Mouse (Mus musculus) urinary bladder, postnatal 10 days (tissue): Measurements from ENCODE around the gene Scn8a.

Experiments used
- DNase-seq: peaks from one replicate; pipeline ENCODE4 v3.0.0; 2022; ENCODE audit warnings: low spot score

Gene Scn8a

DNA sequence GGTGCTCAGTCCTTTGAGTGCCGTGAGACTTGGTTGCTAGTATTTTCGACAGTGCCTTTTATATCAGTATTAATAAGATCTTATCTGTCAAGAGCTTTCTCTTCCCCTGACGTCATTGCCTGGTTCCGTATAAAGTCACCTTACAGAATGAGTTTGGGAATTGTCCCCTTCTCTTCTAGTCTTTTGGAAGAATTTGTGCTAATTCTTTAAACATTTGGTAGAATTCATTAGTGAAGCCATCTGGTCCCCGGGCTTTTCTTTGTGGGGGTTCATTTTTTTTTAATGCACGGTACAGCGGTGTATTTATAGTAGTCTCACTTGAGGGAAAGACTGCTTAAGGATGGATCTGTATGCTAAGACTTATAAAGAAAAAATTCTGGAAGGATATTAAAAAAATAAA, 84.3 kb downstream of the Scn8a start:
- DNase-seq = no peak

DNA sequence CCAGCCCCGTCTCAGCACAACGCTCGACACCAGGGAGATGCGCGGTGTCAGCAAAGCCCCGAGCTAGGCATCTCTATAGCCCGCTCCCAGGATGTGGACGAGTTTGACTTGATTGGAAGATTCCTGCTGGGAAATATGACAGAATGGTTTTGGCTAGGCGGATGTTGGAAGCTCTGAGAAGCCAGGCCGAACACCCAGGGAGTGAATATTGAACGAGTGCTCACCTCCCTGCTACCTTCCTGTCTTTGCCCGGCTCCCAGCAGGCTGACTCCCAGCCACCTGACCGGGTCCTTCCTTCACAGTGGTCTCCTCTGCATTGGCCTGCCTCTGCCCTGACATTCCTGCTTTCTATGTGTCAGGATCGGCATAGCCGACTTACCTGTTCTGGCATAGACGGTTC, 85.1 kb downstream of the Scn8a start:
- DNase-seq = no peak

DNA sequence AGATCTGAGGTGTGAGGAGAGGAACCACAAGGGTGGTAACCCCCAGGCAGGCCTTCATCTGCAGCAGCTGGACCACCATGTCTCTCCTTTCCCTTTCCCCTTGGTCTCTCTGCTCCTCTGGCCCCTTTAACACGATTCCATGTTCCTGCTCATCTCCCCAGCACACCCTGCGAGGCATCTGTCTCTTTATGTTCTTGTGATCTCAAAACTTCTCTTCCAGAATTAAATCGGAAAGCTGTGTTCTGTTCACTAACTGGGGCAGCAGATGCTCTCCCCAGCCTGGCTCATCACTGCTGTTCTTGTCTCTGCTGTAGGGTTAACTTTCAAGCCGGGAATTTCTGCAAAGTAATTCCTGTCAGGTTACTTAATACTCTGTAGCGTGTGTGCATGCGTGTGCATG, 91.3 kb downstream of the Scn8a start:
- DNase-seq = no peak

DNA sequence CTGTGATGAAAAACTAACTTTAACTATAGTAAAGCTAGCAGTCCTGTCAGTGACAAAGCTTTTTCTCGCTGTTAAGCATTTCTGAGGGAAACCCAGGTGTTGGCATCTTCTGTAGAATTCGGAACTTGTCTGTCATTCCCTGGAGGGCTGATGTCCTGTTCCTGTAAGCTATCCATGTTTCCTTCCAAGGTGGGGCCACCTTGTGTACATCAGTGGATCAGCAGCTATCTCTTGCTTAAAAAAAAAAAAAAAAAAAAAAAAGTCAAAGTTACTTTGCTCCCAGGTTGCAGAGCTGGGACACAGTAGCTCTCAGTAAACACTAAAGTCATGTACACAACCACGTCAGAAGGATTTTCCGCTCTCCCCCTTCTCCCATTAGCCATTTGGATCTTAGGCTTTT, 91.9 kb downstream of the Scn8a start:
- no peak for DNase-seq

DNA sequence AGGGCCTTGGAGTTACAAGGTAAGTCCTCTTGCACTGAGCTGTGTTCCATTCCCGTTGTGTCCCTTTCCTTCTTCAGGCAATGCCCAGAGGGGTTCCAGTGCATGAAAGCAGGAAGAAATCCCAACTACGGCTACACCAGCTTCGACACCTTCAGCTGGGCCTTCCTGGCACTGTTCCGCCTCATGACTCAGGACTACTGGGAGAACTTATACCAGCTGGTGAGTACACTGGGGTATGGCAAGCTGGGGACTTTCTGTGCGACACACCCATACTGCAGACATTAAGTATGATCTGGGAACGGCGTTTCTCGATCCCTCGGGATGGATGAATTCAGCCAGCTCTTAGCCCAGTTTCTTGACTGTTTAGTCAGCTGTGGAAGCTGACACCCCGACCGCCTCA, 101.8 kb downstream of the Scn8a start:
- DNase-seq = no peak

DNA sequence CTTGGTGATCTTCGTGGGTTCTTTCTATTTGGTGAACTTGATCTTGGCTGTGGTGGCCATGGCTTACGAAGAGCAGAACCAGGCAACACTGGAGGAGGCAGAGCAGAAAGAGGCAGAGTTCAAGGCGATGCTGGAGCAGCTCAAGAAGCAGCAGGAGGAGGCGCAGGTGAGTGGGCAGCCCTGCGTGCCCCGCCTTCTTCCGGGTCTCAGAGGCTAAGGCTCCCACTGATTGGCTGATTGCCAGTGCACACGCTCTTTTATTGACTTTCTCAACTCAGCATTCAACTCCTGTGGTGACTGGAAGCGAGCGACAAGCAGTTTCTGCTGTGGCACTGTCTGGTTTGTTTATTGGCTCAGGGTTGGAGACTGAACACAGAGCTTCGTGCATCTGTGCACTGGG, 103.1 kb downstream of the Scn8a start:
- DNase-seq = no peak

DNA sequence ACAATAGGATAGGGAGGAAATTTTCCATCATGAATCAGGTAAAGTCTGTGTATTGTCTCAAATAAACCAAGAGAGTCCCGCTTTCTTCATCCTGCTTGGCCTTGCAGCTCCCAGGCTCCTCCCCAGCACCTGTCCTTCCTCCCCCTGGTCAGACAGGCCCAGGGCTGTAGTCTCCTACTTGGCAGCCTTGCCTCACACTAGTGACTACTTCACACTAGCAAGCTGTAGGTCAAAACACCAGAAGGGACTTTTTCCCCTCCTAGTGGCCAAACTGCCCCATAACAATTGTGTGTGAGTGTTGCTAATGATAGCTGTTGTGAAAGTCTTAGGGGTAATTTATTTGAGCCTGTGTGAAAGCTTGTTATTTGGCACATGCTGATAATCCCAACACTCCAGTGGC, 105.0 kb downstream of the Scn8a start:
- DNase-seq = no peak

DNA sequence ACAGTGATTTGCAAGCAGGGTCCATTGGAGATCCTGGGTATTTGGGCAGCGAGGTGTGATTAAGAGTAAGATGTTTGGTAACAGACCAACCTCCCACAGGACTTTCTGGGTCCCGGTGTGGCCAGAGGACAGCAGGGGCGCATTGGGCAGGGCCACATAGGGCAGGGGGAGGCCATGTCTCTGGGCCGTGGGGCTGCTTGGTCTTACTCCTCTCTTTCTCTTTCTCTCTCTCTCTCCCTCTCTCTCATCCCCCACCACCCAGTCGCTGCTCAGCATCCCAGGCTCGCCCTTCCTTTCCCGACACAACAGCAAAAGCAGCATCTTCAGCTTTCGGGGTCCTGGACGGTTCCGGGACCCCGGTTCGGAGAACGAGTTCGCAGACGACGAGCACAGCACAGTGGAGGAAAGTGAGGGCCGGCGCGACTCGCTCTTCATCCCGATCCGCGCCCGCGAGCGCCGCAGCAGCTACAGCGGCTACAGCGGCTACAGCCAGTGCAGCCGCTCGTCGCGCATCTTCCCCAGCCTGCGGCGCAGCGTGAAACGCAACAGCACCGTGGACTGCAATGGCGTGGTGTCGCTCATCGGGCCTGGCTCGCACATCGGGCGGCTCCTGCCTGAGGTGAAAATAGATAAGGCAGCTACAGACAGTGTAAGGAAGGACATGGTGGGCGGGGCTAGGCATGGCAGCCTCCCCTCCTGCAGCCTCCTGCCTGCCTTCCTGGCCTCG, 113.9 kb downstream of the Scn8a start:
- DNase-seq = no peak

DNA sequence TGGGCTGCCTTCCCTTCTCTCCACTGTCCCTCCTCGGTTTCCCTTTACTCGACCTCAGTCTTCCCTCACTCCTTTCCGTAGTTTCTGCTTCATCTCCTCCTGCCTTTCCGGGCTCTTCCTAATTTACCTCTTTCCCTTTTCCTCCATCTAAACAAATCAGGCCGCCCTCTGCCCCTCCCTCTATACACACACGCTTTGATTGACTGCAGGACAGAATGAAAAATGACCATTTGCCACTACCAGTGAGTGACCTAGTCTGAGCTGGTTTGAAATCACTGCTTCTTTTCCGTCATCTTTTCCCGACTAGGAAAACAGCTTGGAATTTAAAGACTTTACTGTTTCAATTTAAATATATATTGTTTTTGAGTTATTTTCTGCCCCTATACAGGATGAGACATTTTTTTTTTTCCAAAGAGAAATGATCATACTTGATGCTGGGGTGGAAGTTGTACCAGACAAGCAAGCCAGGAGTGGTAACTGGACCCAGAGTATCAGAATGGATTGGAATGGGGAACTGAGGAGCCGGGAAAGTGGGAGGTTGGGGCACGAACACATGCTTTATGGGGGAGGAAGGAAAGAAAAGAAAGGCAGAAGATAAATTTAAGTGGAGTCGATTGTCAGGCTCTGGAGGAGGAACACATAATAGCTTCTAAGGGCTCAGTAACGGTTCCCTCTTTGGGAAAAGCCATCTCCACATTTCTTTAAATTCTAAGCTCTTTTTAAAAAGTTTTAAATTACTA, 114.7 kb downstream of the Scn8a start:
- DNase-seq = no peak

DNA sequence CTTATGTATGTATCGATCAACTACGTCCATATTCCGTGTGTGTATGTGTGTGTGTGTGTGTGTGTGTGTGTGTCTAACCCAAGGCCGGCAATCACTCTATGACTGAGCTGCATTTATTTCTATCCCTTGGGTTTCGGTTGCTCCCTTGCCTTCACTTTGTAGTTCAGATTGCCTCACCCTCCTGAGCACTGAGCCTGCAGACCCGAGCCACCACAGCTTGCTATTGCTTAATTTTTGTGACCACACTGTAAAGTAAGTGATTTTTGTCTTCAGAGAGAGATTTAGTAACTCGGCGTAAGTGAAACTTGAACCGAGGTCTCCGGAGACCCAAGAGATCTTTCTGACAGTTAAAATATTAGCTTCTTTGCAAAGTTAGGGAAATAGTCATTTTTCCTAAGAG, 116.8 kb downstream of the Scn8a start:
- no peak for DNase-seq

DNA sequence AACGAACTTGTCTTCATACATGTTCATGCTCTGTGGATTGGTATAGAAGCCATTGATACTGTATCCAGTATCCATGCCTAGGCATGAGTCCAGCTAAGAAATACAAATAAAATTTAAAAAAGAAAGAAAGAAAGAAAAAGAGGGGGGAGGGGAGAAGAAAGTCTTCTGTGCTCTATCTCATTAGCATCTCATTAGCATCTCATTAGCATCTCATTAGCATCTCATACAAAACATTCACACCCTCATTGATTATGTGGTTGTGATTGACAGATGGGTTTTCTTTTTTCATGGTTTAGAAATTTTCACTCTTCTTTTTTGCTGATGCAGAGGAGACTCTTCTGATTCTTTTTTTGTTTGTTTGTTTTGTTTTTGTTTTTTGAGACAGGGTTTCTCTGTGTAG, 117.4 kb downstream of the Scn8a start:
- DNase-seq = no peak

DNA sequence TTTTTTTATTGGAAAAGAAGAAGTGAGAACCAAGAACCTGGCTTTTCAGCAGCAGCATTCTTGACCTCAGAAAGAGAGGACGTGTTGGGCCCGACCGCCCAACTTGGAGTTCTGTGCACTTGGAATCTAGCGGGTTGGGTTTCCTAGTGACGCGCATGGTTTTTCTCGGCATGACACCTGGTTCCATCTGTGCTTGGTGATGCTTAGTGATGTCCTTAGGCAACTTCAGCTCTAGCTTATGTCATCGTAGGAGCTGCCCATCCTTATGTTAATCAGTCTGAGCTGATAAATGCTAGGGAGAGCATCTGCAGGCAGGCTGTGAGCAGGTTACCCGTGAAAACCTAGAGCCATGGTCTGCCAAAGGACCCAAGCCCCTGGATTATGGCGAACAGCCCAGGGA, 120.6 kb downstream of the Scn8a start:
- no peak for DNase-seq

DNA sequence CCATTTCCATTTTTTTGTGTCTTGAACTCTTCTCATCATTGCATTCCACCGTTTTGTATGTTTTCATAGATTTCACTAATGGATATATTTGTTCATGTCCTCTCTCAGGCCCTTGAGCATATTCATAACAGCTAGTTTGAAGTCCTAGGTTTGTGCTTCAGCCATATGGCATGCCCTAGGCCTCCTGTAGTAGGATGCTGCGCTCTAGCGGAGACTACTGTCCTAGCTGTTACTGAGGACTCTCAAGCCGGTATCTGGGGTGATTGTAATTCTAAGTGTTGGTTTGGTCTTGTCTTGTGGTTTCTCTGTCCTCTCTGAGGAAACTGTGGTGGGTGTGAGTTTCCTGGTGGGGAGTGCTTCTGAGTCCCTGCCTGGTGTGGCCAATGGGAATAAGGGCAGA, 127.4 kb downstream of the Scn8a start:
- no peak for DNase-seq

DNA sequence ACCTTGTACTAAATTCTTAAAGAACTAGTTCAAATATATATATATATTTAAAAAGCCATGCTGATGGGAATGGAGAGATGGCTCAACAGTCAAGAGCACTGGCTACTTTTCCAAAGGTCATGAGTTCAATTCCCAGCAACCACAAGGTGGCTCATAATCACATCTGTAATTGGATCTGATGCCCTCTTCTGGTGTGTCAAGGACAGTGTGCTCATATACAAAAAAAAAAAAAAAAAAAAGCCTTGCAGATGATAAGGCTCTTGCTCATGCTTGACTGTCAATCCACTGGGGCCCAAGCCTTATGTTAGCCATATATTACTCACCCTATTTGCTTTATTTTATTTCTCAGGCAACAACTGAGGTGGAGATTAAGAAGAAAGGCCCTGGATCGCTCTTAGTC, 132.0 kb downstream of the Scn8a start:
- no peak for DNase-seq

DNA sequence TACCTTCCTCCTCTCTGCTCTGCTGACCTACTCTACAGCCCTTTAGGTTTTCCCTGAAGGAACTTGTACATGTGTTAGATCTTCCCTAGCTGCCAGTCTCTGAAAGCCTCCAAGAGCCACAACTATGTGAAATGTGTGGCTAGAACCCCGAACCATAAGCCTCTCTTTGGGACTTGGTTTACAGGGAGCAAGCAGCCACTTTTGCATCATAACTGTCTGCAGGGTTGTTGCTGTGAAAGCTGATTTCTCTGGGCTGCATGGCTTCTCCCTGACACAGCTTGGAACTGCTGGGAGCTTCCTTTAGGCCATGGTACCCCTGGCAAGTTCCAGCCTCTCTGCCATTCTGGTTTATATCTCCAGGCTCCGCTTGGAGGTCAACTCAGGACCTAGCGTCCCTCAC, 132.8 kb downstream of the Scn8a start:
- no peak for DNase-seq

DNA sequence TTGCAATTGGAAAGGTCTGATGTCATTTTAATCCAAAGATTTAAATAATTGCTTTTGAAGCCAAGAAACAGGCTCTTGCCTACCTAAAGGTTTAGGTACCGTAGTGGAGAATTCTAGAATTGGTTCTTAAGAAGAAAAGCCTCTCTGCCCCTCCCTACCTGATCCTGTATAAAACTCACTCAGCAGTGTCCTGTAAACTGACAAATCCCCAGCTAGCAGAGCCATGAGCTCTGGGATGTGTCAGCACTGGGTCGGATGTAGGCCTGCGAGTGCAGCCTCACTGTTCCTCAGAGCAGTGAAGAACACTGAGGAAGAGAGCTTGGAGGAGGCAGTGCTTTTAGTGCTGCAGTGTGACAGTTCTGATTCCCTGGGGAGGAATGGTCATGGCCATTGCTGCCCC, 134.9 kb downstream of the Scn8a start:
- no peak for DNase-seq

DNA sequence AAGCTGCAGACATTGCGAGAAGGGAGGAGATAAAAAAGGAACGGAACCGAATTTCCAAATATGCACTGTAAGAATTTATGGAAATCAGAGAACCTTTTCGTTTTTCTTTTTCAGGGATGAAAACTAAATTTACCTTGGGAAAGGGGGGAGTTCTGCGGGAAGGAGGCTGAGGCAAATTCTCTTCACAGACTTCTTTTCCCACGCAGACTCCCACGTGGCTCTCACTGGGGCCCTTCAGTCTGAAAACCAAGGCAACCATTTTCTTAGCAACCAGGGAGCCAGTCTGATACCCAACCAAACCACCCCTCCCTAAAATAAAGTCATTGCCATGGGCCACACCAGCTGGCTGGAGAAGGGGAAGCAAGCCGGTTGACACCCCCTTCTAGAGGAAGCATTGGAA, 136.1 kb downstream of the Scn8a start:
- no peak for DNase-seq

DNA sequence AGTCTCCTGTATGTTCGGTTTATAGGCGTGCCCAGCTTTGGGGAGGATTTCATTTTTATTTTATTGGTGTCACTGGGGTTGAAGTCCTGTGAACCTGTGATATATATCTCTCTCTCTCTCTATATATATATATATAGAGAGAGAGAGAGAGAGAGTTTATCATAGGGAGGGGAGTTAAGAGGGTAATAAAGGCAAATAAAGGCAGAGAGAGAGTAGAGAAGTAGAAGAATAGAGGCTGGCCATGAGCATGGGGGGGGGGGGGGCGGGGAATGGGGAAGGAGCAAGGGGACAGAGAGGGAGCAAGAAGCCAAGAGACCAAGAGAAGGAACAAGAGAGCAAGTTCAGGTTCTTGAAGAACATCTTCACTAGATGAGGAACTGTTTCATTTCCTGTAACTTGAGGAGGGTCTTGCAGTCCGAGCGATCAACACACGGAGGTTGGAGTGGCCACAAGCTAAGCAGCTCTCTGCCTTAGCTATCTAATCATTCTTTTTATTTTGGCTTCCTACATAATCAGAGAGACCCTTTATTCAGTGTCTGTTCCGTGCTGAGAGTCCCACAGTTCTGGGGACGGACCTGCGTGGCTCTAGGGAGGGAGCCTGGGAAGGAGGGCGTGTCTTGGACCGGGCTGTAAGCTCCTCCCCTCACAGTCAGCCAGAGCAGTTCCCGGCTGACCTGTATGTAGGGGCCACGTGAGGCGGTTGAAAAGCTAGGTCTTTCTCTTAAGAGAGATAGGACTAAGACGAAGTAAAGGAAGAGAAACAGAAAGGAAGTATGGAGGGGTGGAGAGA, 136.8 kb downstream of the Scn8a start:
- no peak for DNase-seq

DNA sequence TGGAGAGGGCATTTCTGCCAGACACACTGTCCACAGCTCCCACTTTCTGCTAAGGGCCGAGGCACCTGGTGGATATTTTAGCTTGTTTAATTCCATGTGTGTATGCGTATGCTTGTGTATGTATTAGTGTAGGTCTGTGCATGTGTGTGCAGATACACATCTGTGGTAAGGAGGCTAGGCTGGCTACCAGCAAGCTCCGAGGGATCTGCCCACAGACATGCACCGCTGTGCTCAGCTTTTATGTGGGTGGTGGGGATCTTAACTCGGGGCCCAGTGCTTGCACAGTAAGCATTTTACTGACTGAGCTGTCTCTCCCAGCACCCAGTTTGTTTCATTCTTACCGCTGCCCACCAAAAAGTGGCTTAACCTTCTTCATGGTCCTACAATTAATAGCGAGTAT, 137.6 kb downstream of the Scn8a start:
- no peak for DNase-seq

DNA sequence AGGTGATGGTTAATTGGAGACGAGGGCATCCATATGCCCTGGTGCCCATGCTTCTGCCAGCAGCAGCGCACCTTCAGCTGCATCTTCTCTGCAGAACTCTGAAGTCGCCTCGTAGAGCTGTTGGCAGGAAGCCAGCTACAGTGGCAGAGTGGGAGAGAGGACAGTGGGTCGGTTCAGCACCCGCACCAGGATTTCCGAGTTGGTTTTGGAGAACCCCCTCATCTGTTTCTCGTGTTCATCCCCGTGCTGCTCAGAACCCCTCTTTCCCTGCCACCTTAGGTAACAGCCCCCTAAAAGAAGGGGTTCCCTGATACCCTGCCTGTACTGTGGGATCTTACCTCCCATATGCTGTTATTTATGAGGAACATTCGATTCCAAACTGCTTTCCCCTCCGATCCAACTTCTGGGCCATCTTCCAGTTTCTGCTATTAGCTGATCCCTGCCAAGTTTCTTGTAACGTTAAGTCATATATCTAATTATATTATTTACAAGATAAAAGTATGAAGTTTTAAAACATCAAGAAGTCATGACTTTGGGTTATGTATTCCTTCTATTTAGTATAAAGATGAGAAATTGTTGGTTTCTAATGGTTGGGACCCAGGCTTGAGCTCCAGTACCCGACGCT, 138.8 kb downstream of the Scn8a start:
- DNase-seq = no peak

DNA sequence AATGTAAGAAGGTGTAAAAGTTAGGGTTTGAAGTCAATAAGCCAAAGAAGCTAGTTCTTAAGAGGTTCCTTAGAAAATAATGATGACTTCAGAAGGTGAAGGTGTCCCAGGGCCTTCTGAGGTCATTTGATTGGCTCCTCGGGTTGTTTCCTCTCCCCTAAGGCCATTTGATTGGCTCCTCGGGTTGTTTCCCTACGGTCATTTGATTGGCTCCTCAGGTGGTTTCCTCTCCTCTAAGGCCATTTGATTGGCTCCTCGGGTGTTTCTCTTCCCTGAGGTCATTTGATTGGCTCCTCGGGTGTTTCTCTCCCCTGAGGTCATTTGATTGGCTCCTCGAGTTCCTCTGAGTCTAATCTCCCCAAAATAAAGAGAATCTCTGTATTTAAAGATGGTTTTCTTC, 141.7 kb downstream of the Scn8a start:
- DNase-seq = no peak

DNA sequence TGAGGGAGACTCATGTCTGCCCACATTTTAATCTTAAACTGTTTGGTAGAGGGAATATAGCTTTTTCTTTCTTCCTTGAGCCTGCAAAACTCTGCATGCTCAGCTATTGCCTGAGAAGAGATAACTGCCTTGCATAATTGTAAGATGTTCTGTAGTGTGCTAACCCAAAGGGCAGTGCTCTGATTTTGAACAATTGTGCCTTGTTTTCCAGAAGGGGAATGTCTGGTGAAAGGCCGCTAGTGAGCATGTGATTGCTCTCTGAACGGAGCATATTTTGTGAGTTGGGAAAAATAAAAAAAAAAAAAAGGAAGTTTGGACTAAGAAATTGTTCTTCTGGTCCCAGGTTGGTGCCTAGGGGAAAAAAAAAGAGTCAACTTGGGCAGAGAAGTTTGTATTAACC, 159.3 kb downstream of the Scn8a start:
- DNase-seq = no peak

DNA sequence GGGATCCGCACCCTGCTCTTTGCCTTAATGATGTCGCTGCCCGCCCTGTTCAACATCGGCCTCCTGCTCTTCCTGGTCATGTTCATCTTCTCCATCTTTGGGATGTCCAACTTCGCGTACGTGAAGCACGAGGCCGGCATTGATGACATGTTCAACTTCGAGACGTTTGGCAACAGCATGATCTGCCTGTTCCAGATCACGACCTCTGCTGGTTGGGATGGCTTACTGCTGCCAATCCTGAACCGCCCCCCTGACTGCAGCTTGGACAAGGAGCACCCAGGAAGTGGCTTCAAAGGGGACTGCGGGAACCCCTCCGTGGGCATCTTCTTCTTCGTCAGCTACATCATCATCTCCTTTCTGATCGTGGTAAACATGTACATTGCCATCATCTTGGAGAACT, 170.0 kb downstream of the Scn8a start:
- no peak for DNase-seq
